Mouse (Mus musculus): ENCODE measurements around the gene Nmbr.

The Nmbr gene

GRCm38 (mm10) chr10:14705072-14706066, at the start of gene Nmbr, which contains the start of gene Vta1:
TSS of gene Nmbr (plus strand) at chr10:14705591.
TSS of gene Vta1 (minus strand) at chr10:14705560.
- peak; percentile 93 for DNase-seq (ENCODE audit: extremely low spot score, low spot score)

- no peak for DNase-seq (ENCODE audit: extremely low spot score, low spot score)
These were observed 44.5 kb upstream of the Nmbr start for GRCm38 (mm10) chr10:14660875-14661274.

GRCm38 (mm10) chr10:14666147-14666546, 39.2 kb upstream of the Nmbr start:
- DNase-seq (ENCODE audit: extremely low spot score, low spot score), result no peak

GRCm38 (mm10) chr10:14685663-14686062, 19.7 kb upstream of the Nmbr start:
- no peak for DNase-seq (ENCODE audit: extremely low spot score, low spot score)

- DNase-seq (ENCODE audit: extremely low spot score, low spot score), result no peak
These were observed 16.5 kb upstream of the Nmbr start for GRCm38 (mm10) chr10:14688785-14689442.

GRCm38 (mm10) chr10:14690349-14690748, 15.0 kb upstream of the Nmbr start:
- no peak for DNase-seq (ENCODE audit: extremely low spot score, low spot score)

- no peak for DNase-seq (ENCODE audit: extremely low spot score, low spot score)
These were observed 2.2 kb upstream of the Nmbr start for GRCm38 (mm10) chr10:14703239-14703638.

GRCm38 (mm10) chr10:14703830-14704420, 1.5 kb upstream of the Nmbr start:
- DNase-seq (ENCODE audit: extremely low spot score, low spot score), result no peak

GRCm38 (mm10) chr10:14718114-14718513, 12.7 kb downstream of the Nmbr start, which contains the start of gene Gje1:
TSS of gene Gje1 (minus strand) at chr10:14718214.
- no peak for DNase-seq (ENCODE audit: extremely low spot score, low spot score)

- no peak for DNase-seq (ENCODE audit: extremely low spot score, low spot score)
These were observed 20.3 kb downstream of the Nmbr start for GRCm38 (mm10) chr10:14725671-14726070.

- no peak for DNase-seq (ENCODE audit: extremely low spot score, low spot score)
These were observed 28.9 kb downstream of the Nmbr start for GRCm38 (mm10) chr10:14734285-14734684.

GRCm38 (mm10) chr10:14759665-14760558, 54.5 kb downstream of the Nmbr start:
- DNase-seq (ENCODE audit: extremely low spot score, low spot score), result peak; percentile 39

GRCm38 (mm10) chr10:14760618-14761017, 55.2 kb downstream of the Nmbr start:
- no peak for DNase-seq (ENCODE audit: extremely low spot score, low spot score)

- DNase-seq (ENCODE audit: extremely low spot score, low spot score), result no peak
These were observed 65.0 kb downstream of the Nmbr start for GRCm38 (mm10) chr10:14770227-14770910.

- DNase-seq (ENCODE audit: extremely low spot score, low spot score), result no peak
These were observed 69.1 kb downstream of the Nmbr start for GRCm38 (mm10) chr10:14774499-14774898.

- no peak for DNase-seq (ENCODE audit: extremely low spot score, low spot score)
These were observed 84.6 kb downstream of the Nmbr start for GRCm38 (mm10) chr10:14789969-14790368.

- no peak for DNase-seq (ENCODE audit: extremely low spot score, low spot score)
These were observed 111.6 kb downstream of the Nmbr start for GRCm38 (mm10) chr10:14816970-14817369.

All from neural tube, embryonic 10.5 days (tissue).